Mouse (Mus musculus): ENCODE results near the gene Snapin. TPM values are rescaled to one million over a fixed set of nuclear protein-coding genes. Genes with fewer than 3 reads are reported as not detected.

The Snapin gene
- polyA plus RNA-seq, 1 experiment = 5.3 TPM

GRCm38 (mm10) chr3:90515789-90516188 is 25.0 kb upstream of the Snapin start:
- peaks cover 54% of the 10 kb centered on the region for H3K36me3 ChIP-seq (replicated peaks; ENCODE audit: low read length)
- H3K4me3 ChIP-seq (replicated peaks) = peak overlapping the region; percentile 97
- no peaks in the 10 kb centered on the region for H3K27me3 ChIP-seq (replicated peaks)
- TF ChIP-seq GATA1 (IDR thresholded peaks at IDR 0.05; ENCODE audit: borderline replicate concordance, low read length) (no peak), FLI1 (IDR thresholded peaks at IDR 0.05; ENCODE audit: low read length) (no peak)
- H3K4me1 ChIP-seq = peaks cover 64% of the 10 kb centered on the region
- H3K9me3 ChIP-seq = no peaks in the 10 kb centered on the region

- TF ChIP-seq FLI1 (IDR thresholded peaks at IDR 0.05; ENCODE audit: low read length) = no peak
- no peak for TF ChIP-seq GATA1 (IDR thresholded peaks at IDR 0.05; ENCODE audit: borderline replicate concordance, low read length)
- Histone ChIP-seq H3K9me3 (no peaks in the 10 kb centered on the region), H3K4me1 (peaks cover 67% of the 10 kb centered on the region), H3K36me3 (replicated peaks; ENCODE audit: low read length) (peaks cover 51% of the 10 kb centered on the region), H3K4me3 (replicated peaks) (peak overlapping the region; percentile 97), H3K27me3 (replicated peaks) (no peaks in the 10 kb centered on the region)
Measured at GRCm38 (mm10) chr3:90515242-90515641, 24.4 kb upstream of the Snapin start.

- H3K27me3 ChIP-seq (replicated peaks) = no peaks in the 10 kb centered on the region
- peaks cover 47% of the 10 kb centered on the region for H3K36me3 ChIP-seq (replicated peaks; ENCODE audit: low read length)
Measured at GRCm38 (mm10) chr3:90514691-90515090, 23.9 kb upstream of the Snapin start.

GRCm38 (mm10) chr3:90513796-90514590 is 23.2 kb upstream of the Snapin start, which contains the start of the genes S100a1 and S100a13:
Gene S100a1, minus strand, starts transcription at chr3:90514392.
Gene S100a13, plus strand, starts transcription at chr3:90514435.
- Histone ChIP-seq H3K27me3 (replicated peaks) (no peaks in the 10 kb centered on the region), H3K4me1 (peaks cover 67% of the 10 kb centered on the region), H3K36me3 (replicated peaks; ENCODE audit: low read length) (peaks cover 43% of the 10 kb centered on the region), H3K9me3 (no peaks in the 10 kb centered on the region), H3K4me3 (replicated peaks) (peak within 1 kb of the TSS; percentile 97)
- TF ChIP-seq GATA1 (IDR thresholded peaks at IDR 0.05; ENCODE audit: borderline replicate concordance, low read length) (no peak), FLI1 (IDR thresholded peaks at IDR 0.05; ENCODE audit: low read length) (no peak)

More at GRCm38 (mm10) chr3:90514691-90515090, 23.9 kb upstream of the Snapin start:
- H3K4me3 ChIP-seq (replicated peaks) = peak overlapping the region; percentile 97
- no peak for TF ChIP-seq FLI1 (IDR thresholded peaks at IDR 0.05; ENCODE audit: low read length)
- TF ChIP-seq GATA1 (IDR thresholded peaks at IDR 0.05; ENCODE audit: borderline replicate concordance, low read length) = no peak
- no peaks in the 10 kb centered on the region for H3K9me3 ChIP-seq
- H3K4me1 ChIP-seq = peaks cover 67% of the 10 kb centered on the region

GRCm38 (mm10) chr3:90512948-90513642 is 22.3 kb upstream of the Snapin start:
- TF ChIP-seq FLI1 (IDR thresholded peaks at IDR 0.05; ENCODE audit: low read length) = no peak
- TF ChIP-seq GATA1 (IDR thresholded peaks at IDR 0.05; ENCODE audit: borderline replicate concordance, low read length) = no peak
- H3K27me3 ChIP-seq (replicated peaks) = no peaks in the 10 kb centered on the region
- peaks cover 38% of the 10 kb centered on the region for H3K36me3 ChIP-seq (replicated peaks; ENCODE audit: low read length)
- H3K9me3 ChIP-seq = no peaks in the 10 kb centered on the region
- H3K4me3 ChIP-seq (replicated peaks) = peak overlapping the region; percentile 97
- H3K4me1 ChIP-seq = peaks cover 68% of the 10 kb centered on the region

- no peak overlapping the region for H3K4me3 ChIP-seq (replicated peaks)
- no peak for TF ChIP-seq GATA1 (IDR thresholded peaks at IDR 0.05; ENCODE audit: borderline replicate concordance, low read length)
- no peak for TF ChIP-seq FLI1 (IDR thresholded peaks at IDR 0.05; ENCODE audit: low read length)
- H3K9me3 ChIP-seq = no peaks in the 10 kb centered on the region
- H3K27me3 ChIP-seq (replicated peaks) = no peaks in the 10 kb centered on the region
- peaks cover 34% of the 10 kb centered on the region for H3K36me3 ChIP-seq (replicated peaks; ENCODE audit: low read length)
- H3K4me1 ChIP-seq = peaks cover 68% of the 10 kb centered on the region
Measured at GRCm38 (mm10) chr3:90512276-90512675, 21.4 kb upstream of the Snapin start.

GRCm38 (mm10) chr3:90509747-90510123 is 18.9 kb upstream of the Snapin start:
- Histone ChIP-seq H3K4me3 (replicated peaks) (peak overlapping the region; percentile 98), H3K36me3 (replicated peaks; ENCODE audit: low read length) (peaks cover 48% of the 10 kb centered on the region), H3K4me1 (peaks cover 64% of the 10 kb centered on the region), H3K27me3 (replicated peaks) (no peaks in the 10 kb centered on the region), H3K9me3 (no peaks in the 10 kb centered on the region)
- TF ChIP-seq GATA1 (IDR thresholded peaks at IDR 0.05; ENCODE audit: borderline replicate concordance, low read length) (no peak), FLI1 (IDR thresholded peaks at IDR 0.05; ENCODE audit: low read length) (no peak)

GRCm38 (mm10) chr3:90508950-90509746 is 18.3 kb upstream of the Snapin start, which contains the start of gene Chtop:
Gene Chtop, minus strand, starts transcription at chr3:90509498.
- H3K27me3 ChIP-seq (replicated peaks) = no peaks in the 10 kb centered on the region
- peaks cover 54% of the 10 kb centered on the region for H3K36me3 ChIP-seq (replicated peaks; ENCODE audit: low read length)
- peaks cover 66% of the 10 kb centered on the region for H3K4me1 ChIP-seq
- no peak for TF ChIP-seq GATA1 (IDR thresholded peaks at IDR 0.05; ENCODE audit: borderline replicate concordance, low read length)
- no peak for TF ChIP-seq FLI1 (IDR thresholded peaks at IDR 0.05; ENCODE audit: low read length)
- H3K9me3 ChIP-seq = no peaks in the 10 kb centered on the region
- H3K4me3 ChIP-seq (replicated peaks) = peak within 1 kb of the TSS; percentile 98

- TF ChIP-seq FLI1 (IDR thresholded peaks at IDR 0.05; ENCODE audit: low read length) (no peak), GATA1 (IDR thresholded peaks at IDR 0.05; ENCODE audit: borderline replicate concordance, low read length) (no peak)
- peaks cover 61% of the 10 kb centered on the region for H3K36me3 ChIP-seq (replicated peaks; ENCODE audit: low read length)
- H3K4me3 ChIP-seq (replicated peaks) = peak overlapping the region; percentile 98
- no peaks in the 10 kb centered on the region for H3K9me3 ChIP-seq
- no peaks in the 10 kb centered on the region for H3K27me3 ChIP-seq (replicated peaks)
- peaks cover 64% of the 10 kb centered on the region for H3K4me1 ChIP-seq
Measured at GRCm38 (mm10) chr3:90508287-90508949, 17.6 kb upstream of the Snapin start.

All from megakaryocyte, embryonic 14.5 days (primary cell).